Mouse (Mus musculus) cerebellum, adult 2 months (tissue): ENCODE results near the gene Dapk3.

Experiments used
- CTCF ChIP-seq: fragments of 200-500 bp; IDR thresholded peaks from 2 replicates; pipeline ENCODE4 v1.5.1; 2011; ENCODE audit warnings: low read depth, mild to moderate bottlenecking, control low read depth, low read length, moderate library complexity, borderline replicate concordance; ENCODE audit not compliant: insufficient read depth
- POLR2A ChIP-seq: fragments of 200-500 bp; IDR thresholded peaks from 2 replicates; pipeline ENCODE4 v1.6.1; 2011; ENCODE audit warnings: low read length, control low read depth, borderline replicate concordance; ENCODE audit not compliant: insufficient read depth

- TF ChIP-seq CTCF: peak; percentile 99
- 0 out of 2 replicates have a peak, but pooled peaks have one; percentile 15 for TF ChIP-seq POLR2A
Observed at GRCm38 (mm10) chr10:81174617-81175344, 8.0 kb upstream of the Dapk3 start.
